Mouse (Mus musculus) neural tube, embryonic 13.5 days (tissue): ENCODE measurements at regions not wholly inside any gene's neighbourhood (a gene's known extent, or its start where the extent isn't known, plus 50 kb on each side); places are given as distances from the start of the nearest gene placed in this dataset.

Source experiments
- ATAC-seq: fragments of 200-750 bp; cut with Nextera tagmentation; 2 replicates; pipeline ENCODE4 v1.8.0; 2017; ENCODE audit warnings: low read depth, mild to moderate bottlenecking, moderate TSS enrichment, moderate library complexity
- H3K27ac ChIP-seq: fragments of 300-500 bp; sonication (generic); replicated peaks from 2 replicates; pipeline ENCODE4 v1.5.1; 2015; ENCODE audit warnings: moderate library complexity, mild to moderate bottlenecking, inconsistent platforms
- H3K27me3 ChIP-seq: fragments of 300-500 bp; sonication (generic); 2 replicates; pipeline ENCODE4 v1.6.1; 2015; ENCODE audit warnings: mild to moderate bottlenecking, inconsistent platforms
- H3K36me3 ChIP-seq: fragments of 300-500 bp; sonication (generic); 2 replicates; pipeline ENCODE4 v1.6.1; 2015; ENCODE audit warnings: mild to moderate bottlenecking, inconsistent platforms
- H3K4me1 ChIP-seq: fragments of 300-500 bp; sonication (generic); replicated peaks from 2 replicates; pipeline ENCODE4 v1.6.1; 2015; ENCODE audit warnings: inconsistent platforms
- H3K4me2 ChIP-seq: fragments of 300-500 bp; sonication (generic); 2 replicates; pipeline ENCODE4 v1.6.1; 2015; ENCODE audit warnings: inconsistent platforms, mild to moderate bottlenecking, moderate library complexity
- H3K4me3 ChIP-seq: fragments of 300-500 bp; sonication (generic); 2 replicates; pipeline ENCODE4 v1.5.1; 2015; ENCODE audit warnings: mild to moderate bottlenecking, inconsistent platforms
- H3K9ac ChIP-seq: fragments of 300-500 bp; sonication (generic); 2 replicates; pipeline ENCODE4 v1.6.1; 2015; ENCODE audit warnings: moderate library complexity, mild to moderate bottlenecking, inconsistent platforms
- H3K9me3 ChIP-seq: fragments of 300-500 bp; sonication (generic); 2 replicates; pipeline ENCODE4 v1.6.1; 2016; ENCODE audit warnings: inconsistent platforms
- WGBS: fragments of 180-500 bp; shearing (Covaris S2); methylation state at CpG from one replicate; pipeline ENCODE4 v1.1.7; 2015; 5-methylcytosine and 5-hydroxymethylcytosine counted together

DNA sequence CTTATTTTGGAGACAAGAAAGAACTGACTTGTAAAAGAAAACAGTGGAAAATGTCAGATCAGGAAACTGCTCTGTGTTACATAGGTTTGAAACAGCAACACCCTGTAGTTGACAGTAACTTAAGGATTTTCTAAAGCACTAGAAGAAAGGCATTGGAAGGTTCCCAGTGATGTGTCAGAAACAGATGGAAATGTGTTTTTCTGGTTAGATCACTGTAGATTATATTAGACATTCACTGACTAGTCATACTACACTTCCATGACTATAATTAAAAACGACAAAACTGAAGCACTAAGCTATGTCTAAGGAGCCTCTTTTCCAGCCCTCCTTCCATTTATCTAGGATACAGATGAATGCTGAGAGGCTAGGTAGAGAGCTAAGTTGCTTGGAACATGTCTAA lies 59.1 kb upstream of the Apob start:
- Histone ChIP-seq H3K4me1 (no peaks in the 10 kb centered on the region), H3K4me2 (no peak overlapping the region), H3K4me3 (no peak overlapping the region), H3K9ac (no peak overlapping the region), H3K9me3 (no peaks in the 10 kb centered on the region), H3K27me3 (no peaks in the 10 kb centered on the region), H3K36me3 (no peaks in the 10 kb centered on the region), H3K27ac (no peak overlapping the region)
- ATAC-seq, result no peak
- WGBS, result 87% methylated on average over 1 of the region's 1 CpGs

- 88% methylated on average over 4 of the region's 4 CpGs for WGBS
- no peak overlapping the region for H3K9ac ChIP-seq
- no peaks in the 10 kb centered on the region for H3K27me3 ChIP-seq
- no peak overlapping the region for H3K4me3 ChIP-seq
- H3K9me3 ChIP-seq, result no peaks in the 10 kb centered on the region
- no peaks in the 10 kb centered on the region for H3K4me1 ChIP-seq
- no peak overlapping the region for H3K4me2 ChIP-seq
- no peaks in the 10 kb centered on the region for H3K36me3 ChIP-seq
- no peak for ATAC-seq
- H3K27ac ChIP-seq, result no peak overlapping the region
These were observed 58.3 kb upstream of the Apob start for GRCm38 (mm10) chr12:7918967-7919708.

- Histone ChIP-seq H3K27me3 (no peaks in the 10 kb centered on the region), H3K4me2 (no peak overlapping the region)
These were observed 57.6 kb upstream of the Apob start for GRCm38 (mm10) chr12:7919709-7920324.

DNA sequence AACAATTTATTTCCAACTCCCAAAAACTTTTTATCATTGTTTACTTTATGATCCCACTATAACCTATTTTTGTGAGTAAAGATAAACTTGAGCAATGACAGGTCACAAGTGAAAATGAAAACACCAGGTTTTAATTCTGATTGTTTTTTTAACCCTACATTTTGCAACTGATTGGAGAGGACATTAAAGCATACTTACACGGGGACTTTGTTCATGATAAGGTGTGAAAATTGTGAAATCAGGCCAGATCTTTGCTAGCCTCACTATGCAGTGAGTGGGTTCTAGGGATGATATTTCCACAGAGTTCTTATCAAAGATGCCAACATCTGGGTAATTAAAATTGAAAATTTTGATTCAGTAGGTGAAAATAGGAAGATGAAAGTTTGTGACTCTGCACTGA lies 56.6 kb upstream of the Apob start:
- H3K4me3 ChIP-seq, result no peak overlapping the region
- no peak for ATAC-seq
- WGBS, result 94% methylated on average over 1 of the region's 1 CpGs

More at GRCm38 (mm10) chr12:7919709-7920324, 57.6 kb upstream of the Apob start:
- WGBS, result 79% methylated on average over 2 of the region's 2 CpGs
- Histone ChIP-seq H3K9ac (no peak overlapping the region), H3K36me3 (no peaks in the 10 kb centered on the region), H3K4me3 (no peak overlapping the region), H3K27ac (no peak overlapping the region), H3K9me3 (no peaks in the 10 kb centered on the region), H3K4me1 (no peaks in the 10 kb centered on the region)
- ATAC-seq, result no peak

More for the DNA sequence above, 56.6 kb upstream of the Apob start:
- Histone ChIP-seq H3K9ac (no peak overlapping the region), H3K4me2 (no peak overlapping the region), H3K36me3 (no peaks in the 10 kb centered on the region), H3K27ac (no peak overlapping the region), H3K9me3 (no peaks in the 10 kb centered on the region), H3K4me1 (no peaks in the 10 kb centered on the region), H3K27me3 (no peaks in the 10 kb centered on the region)
